Mouse (Mus musculus) right cerebral cortex, postnatal 14 days (tissue): Measurements from ENCODE around the gene Zfp120.
A peak's percentile ranks its signal among the peaks of the same experiment; 100 is the strongest.
"Not testable (repeated sequence)": the region's sequence is repeated elsewhere in the genome, so short reads cannot be mapped to it uniquely, and the experiment has no call there.

ENCODE experiments used
- DNase-seq: peaks from one replicate; pipeline ENCODE4 v3.0.0; 2022

Zfp120 gene

GRCm38 (mm10) chr2:150136435-150136897, at the start of gene Zfp120:
Gene Zfp120, minus strand, starts transcription at chr2:150136708.
- peak; percentile 75 for DNase-seq

GRCm38 (mm10) chr2:150181570-150181999, 45.1 kb upstream of the Zfp120 start, which contains the start of gene Gm14139:
Gene Gm14139, plus strand, starts transcription at chr2:150181755.
- not testable (repeated sequence) for DNase-seq

GRCm38 (mm10) chr2:150181046-150181445, 44.5 kb upstream of the Zfp120 start:
- DNase-seq, result not testable (repeated sequence)

- not testable (repeated sequence) for DNase-seq
Measured at GRCm38 (mm10) chr2:150179579-150179978, 43.1 kb upstream of the Zfp120 start, which contains the start of gene Gm10770. Gene Gm10770, minus strand, starts transcription at chr2:150179679.

- DNase-seq, result no peak
Measured at GRCm38 (mm10) chr2:150173833-150174232, 37.3 kb upstream of the Zfp120 start.

- no peak for DNase-seq
Measured at GRCm38 (mm10) chr2:150166703-150167102, 30.2 kb upstream of the Zfp120 start.

- no peak for DNase-seq
Measured at GRCm38 (mm10) chr2:150132773-150133172, 3.7 kb downstream of the Zfp120 start.

- not testable (repeated sequence) for DNase-seq
Measured at GRCm38 (mm10) chr2:150132002-150132401, 4.5 kb downstream of the Zfp120 start.

- DNase-seq, result no peak
Measured at GRCm38 (mm10) chr2:150111247-150111912, 25.1 kb downstream of the Zfp120 start.

GRCm38 (mm10) chr2:150099618-150100017, 36.9 kb downstream of the Zfp120 start:
- DNase-seq, result peak; percentile 20
